Mouse (Mus musculus): ENCODE results near the gene Apoc2. TPM values are rescaled to one million over a fixed set of nuclear protein-coding genes. Genes with fewer than 3 reads are reported as not detected.

The Apoc2 gene
- polyA plus RNA-seq, 1 experiment from 2014 or later: 33.3 TPM

Other genes starting within 250 kb of the Apoc2 start
- 13.7 to 20.2 TPM (median 14.9 TPM) in 3 replicates for gene Mark4, start 219.1 kb downstream of the Apoc2 start, polyA plus RNA-seq (2018)
- 0.07 TPM in 1 of 3 replicates, not detected in the others for gene Exoc3l2, start 214.6 kb downstream of the Apoc2 start, polyA plus RNA-seq (2018)
- 5.7 to 9.3 TPM (median 6.9 TPM) in 3 replicates for gene Bloc1s3, start 169.6 kb downstream of the Apoc2 start, polyA plus RNA-seq (2018)
- 9.4 to 41.1 TPM (median 33.5 TPM) in 3 replicates for gene Trappc6a, start 169.5 kb downstream of the Apoc2 start, polyA plus RNA-seq (2018)
- not detected in 3 replicates for gene Nkpd1, start 160.1 kb downstream of the Apoc2 start, polyA plus RNA-seq (2018)
- 21.4 to 34.9 TPM (median 23.9 TPM) in 3 replicates for gene Ppp1r37, start 114.9 kb downstream of the Apoc2 start, polyA plus RNA-seq (2018)
- 0.16 to 0.24 TPM in 2 of 3 replicates, not detected in the other for gene Zfp296, start 100.7 kb downstream of the Apoc2 start, polyA plus RNA-seq (2018)
- gene Gemin7, start 100.3 kb downstream of the Apoc2 start, polyA plus RNA-seq (2018): 16.9 to 46.6 TPM (median 40.7 TPM) in 3 replicates
- 14.0 to 24.9 TPM (median 16.3 TPM) in 3 replicates for gene Clasrp, start 73.5 kb downstream of the Apoc2 start, polyA plus RNA-seq (2018)
- 11.3 to 29.9 TPM (median 15.3 TPM) in 3 replicates for gene Relb, start 48.5 kb downstream of the Apoc2 start, polyA plus RNA-seq (2018)
- gene Clptm1, start 12.9 kb downstream of the Apoc2 start, polyA plus RNA-seq (2018): 90.5 to 113 TPM (median 108 TPM) in 3 replicates
- not detected in 3 replicates for gene Gm44805, start 3.5 kb upstream of the Apoc2 start, polyA plus RNA-seq (2018)
- gene Apoc4, start 3.5 kb upstream of the Apoc2 start, polyA plus RNA-seq (2018): 1.1 TPM in 1 of 3 replicates, not detected in the others
- 4.3 to 4.7 TPM (median 4.4 TPM) in 3 replicates for gene Apoc1, start 14.7 kb upstream of the Apoc2 start, polyA plus RNA-seq (2018)
- 11,661 to 20,761 TPM (median 14,221 TPM) in 3 replicates for gene Apoe, start 21.2 kb upstream of the Apoc2 start, polyA plus RNA-seq (2018)
- 17.8 to 74.1 TPM (median 32.1 TPM) in 3 replicates for gene Tomm40, start 37.5 kb upstream of the Apoc2 start, polyA plus RNA-seq (2018)
- 5.2 to 7.5 TPM (median 5.9 TPM) in 3 replicates for gene Nectin2, start 72.5 kb upstream of the Apoc2 start, polyA plus RNA-seq (2018)
- 0.12 to 0.15 TPM (median 0.14 TPM) in 3 replicates for gene Bcam, start 93.1 kb upstream of the Apoc2 start, polyA plus RNA-seq (2018)
- gene Cblc, start 118.9 kb upstream of the Apoc2 start, polyA plus RNA-seq (2018): not detected in 3 replicates
- 11.2 to 30.9 TPM (median 23.0 TPM) in 3 replicates for gene Bcl3, start 144.8 kb upstream of the Apoc2 start, polyA plus RNA-seq (2018)
- gene Gm19345, start 174.1 kb upstream of the Apoc2 start, polyA plus RNA-seq (2018): not detected in 3 replicates
- 0.18 to 0.82 TPM (median 0.22 TPM) in 3 replicates for gene Ceacam16, start 183.4 kb upstream of the Apoc2 start, polyA plus RNA-seq (2018)
- 0.23 TPM in 2 of 3 replicates, not detected in the other for gene Ceacam19, start 210.0 kb upstream of the Apoc2 start, polyA plus RNA-seq (2018)
- 13.0 to 22.9 TPM (median 22.5 TPM) in 3 replicates for gene Pvr, start 243.2 kb upstream of the Apoc2 start, polyA plus RNA-seq (2018)